Mouse (Mus musculus) brain, embryonic 14.5 days (tissue): ENCODE results near the gene Rhbdf2.

Source experiments
- CTCF ChIP-seq: fragments of 200-500 bp; IDR thresholded peaks from 2 replicates; pipeline ENCODE4 v1.5.1; 2012; ENCODE audit warnings: inconsistent platforms, mild to moderate bottlenecking, moderate library complexity, borderline replicate concordance; ENCODE audit not compliant: insufficient read depth, insufficient read length; ENCODE audit errors: extremely low read depth
- POLR2A ChIP-seq: fragments of 200-500 bp; IDR thresholded peaks from 2 replicates; pipeline ENCODE4 v1.6.1; 2012; ENCODE audit warnings: mild to moderate bottlenecking, inconsistent platforms, borderline replicate concordance; ENCODE audit not compliant: poor library complexity, insufficient read depth, insufficient read length, severe bottlenecking; ENCODE audit errors: extremely low read depth

DNA sequence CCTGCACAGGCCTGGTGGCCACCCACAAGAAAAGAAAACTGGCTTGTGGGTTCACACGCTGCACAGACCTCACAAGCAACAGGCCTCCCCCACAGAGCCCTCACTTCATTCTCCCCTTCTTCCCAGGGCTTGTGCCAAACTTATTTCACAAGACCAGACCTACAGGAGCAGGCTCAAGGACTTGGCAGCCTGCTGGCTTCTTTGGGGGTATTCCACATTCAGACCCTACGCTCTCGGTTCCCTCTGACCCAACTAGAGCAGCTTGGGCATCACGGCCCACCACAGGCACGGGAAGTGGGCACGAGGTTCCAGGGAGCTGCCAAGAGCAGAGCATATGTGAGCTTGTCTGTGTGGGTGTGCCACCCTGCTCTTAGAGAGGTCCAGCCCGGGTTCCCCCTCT is 9.2 kb downstream of the Rhbdf2 start:
- TF ChIP-seq POLR2A (no peak), CTCF (no peak)
